Mouse (Mus musculus) embryonic facial prominence, embryonic 10.5 days (tissue): ENCODE results near the gene Tmem140. TPM values are rescaled to one million over a fixed set of nuclear protein-coding genes. Genes with fewer than 3 reads are reported as not detected.

Experiments used
- DNase-seq: peaks from one replicate; pipeline ENCODE4 v3.0.0-alpha.2; 2017; ENCODE audit warnings: low spot score
- H3K27ac ChIP-seq: fragments of 300-500 bp; sonication (generic); replicated peaks from 2 replicates; pipeline ENCODE4 v1.5.1; 2016; ENCODE audit warnings: mild to moderate bottlenecking
- H3K27me3 ChIP-seq: fragments of 300-500 bp; sonication (generic); replicated peaks from 2 replicates; pipeline ENCODE4 v1.6.1; 2016; ENCODE audit warnings: low read depth, mild to moderate bottlenecking; ENCODE audit not compliant: poor library complexity, severe bottlenecking
- H3K36me3 ChIP-seq: fragments of 300-500 bp; sonication (generic); replicated peaks from 2 replicates; pipeline ENCODE4 v1.6.1; 2016; ENCODE audit warnings: mild to moderate bottlenecking, moderate library complexity
- H3K4me1 ChIP-seq: fragments of 300-500 bp; sonication (generic); 2 replicates; pipeline ENCODE4 v1.6.1; 2016
- H3K4me3 ChIP-seq: fragments of 300-500 bp; sonication (generic); 2 replicates; pipeline ENCODE4 v1.5.1; 2016; ENCODE audit warnings: mild to moderate bottlenecking, moderate library complexity
- H3K9me3 ChIP-seq: fragments of 300-500 bp; sonication (generic); 2 replicates; pipeline ENCODE4 v1.6.1; 2016; ENCODE audit warnings: mild to moderate bottlenecking
- WGBS: fragments of 180-500 bp; shearing (Covaris S2); methylation state at CpG from one replicate; pipeline ENCODE4 v1.1.7; 2016; 5-methylcytosine and 5-hydroxymethylcytosine counted together
- polyA plus RNA-seq: library from polyadenylated mRNA; unstranded; fragments of >200 nt; fragmentation: Nextera tagmentation; extraction: Ambion mirVana; gene quantifications from 2 replicates; pipeline ENCODE4 v1.2.1, GENCODE M21; 2016

Tmem140 gene
- polyA plus RNA-seq, 1 experiment from 2014 or later, result 1.8 TPM

DNA sequence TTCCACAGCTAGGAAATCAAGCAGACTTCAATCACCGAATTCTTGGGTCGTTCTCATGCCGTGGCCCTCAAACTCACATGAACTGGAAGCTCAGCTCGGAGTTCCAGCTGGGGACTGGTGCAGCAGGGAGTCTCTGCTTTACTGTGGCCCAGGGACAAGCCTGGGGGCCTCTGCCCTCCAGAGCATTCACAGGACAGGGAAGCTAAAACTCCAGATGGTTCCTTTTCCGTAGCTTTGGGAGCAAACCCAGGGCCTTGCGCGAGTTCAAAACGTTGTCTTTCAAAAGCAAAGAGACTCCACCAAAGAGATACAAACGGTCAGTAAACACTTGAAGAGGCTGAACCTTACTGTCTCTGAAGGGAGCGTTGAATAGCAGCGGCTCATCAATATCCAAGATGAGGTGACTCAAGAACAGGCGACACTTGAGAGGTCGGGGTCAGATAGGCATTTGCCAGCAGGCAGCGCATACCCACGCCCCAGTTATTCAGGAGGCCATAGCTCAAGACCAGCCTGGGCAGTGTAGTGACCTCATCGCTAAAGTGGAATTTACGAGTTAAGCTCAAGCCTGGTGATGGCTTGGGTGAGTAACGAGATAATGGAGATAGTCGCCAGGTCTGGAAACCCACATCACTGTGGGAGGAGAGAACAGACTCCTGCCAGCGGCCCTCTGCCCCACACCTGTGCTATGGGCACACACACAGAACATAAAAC is 5.7 kb downstream of the Tmem140 start:
- Histone ChIP-seq H3K36me3 (peaks cover 12% of the 10 kb centered on the region), H3K27ac (no peak overlapping the region; the same call in 1 of the 2 replicates), H3K27me3 (no peaks in the 10 kb centered on the region), H3K4me3 (no peak overlapping the region), H3K9me3 (no peaks in the 10 kb centered on the region), H3K4me1 (peaks cover 36% of the 10 kb centered on the region)
- WGBS, result 86% methylated on average over 20 of the region's 20 CpGs
- DNase-seq, result no peak

DNA sequence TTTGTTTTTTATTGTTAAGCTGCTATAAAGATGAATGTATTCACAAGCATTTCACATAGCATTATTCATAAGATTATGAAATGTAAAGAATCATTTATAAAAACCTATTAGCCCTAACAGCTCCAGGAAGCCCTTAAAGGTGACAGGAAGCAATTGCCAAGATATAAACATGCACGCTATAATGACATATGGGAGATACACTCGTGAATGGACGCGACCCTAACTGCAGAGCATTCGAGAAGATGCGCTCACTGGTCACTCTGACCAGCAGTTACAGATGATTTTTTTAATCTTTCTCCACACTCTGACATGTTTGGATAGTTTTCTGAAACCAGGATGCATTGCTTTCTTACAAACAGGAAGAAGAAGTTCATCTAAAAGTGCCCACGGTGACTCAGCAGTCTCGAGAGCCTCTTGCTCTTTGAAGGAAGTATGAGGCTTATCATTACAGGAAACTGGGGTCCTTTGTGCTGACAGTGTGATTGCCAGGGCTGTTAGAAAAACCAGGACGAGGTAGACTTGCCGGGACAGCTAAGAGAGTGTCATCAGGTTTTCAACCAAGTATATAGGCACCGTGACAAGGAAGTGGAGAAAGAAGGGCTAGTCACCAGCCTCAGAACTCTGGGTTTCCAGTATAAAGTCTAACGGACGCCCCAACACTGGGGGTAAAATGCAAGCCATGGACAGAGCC is 6.4 kb downstream of the Tmem140 start:
- no peaks in the 10 kb centered on the region for H3K27me3 ChIP-seq
- peaks cover 18% of the 10 kb centered on the region for H3K36me3 ChIP-seq
- no peak overlapping the region for H3K4me3 ChIP-seq
- 78% methylated on average over 13 of the region's 13 CpGs for WGBS
- peak overlapping the region; percentile 65; the same call in 1 of the 2 replicates for H3K27ac ChIP-seq
- no peak for DNase-seq
- no peaks in the 10 kb centered on the region for H3K9me3 ChIP-seq
- H3K4me1 ChIP-seq, result peaks cover 37% of the 10 kb centered on the region

- Histone ChIP-seq H3K9me3 (no peaks in the 10 kb centered on the region), H3K27me3 (no peaks in the 10 kb centered on the region), H3K4me3 (no peak overlapping the region), H3K36me3 (peaks cover 26% of the 10 kb centered on the region), H3K4me1 (peaks cover 43% of the 10 kb centered on the region), H3K27ac (peak overlapping the region; percentile 65)
- 84% methylated on average over 5 of the region's 5 CpGs for WGBS
- DNase-seq, result no peak
These were observed 7.2 kb downstream of the Tmem140 start for GRCm38 (mm10) chr6:34870136-34870535.

GRCm38 (mm10) chr6:34870724-34871123 is 7.8 kb downstream of the Tmem140 start:
- no peaks in the 10 kb centered on the region for H3K27me3 ChIP-seq
- peaks cover 42% of the 10 kb centered on the region for H3K4me1 ChIP-seq
- WGBS, result 78% methylated on average over 5 of the region's 5 CpGs
- H3K36me3 ChIP-seq, result peaks cover 31% of the 10 kb centered on the region
- no peak overlapping the region for H3K27ac ChIP-seq
- no peak overlapping the region for H3K4me3 ChIP-seq
- H3K9me3 ChIP-seq, result no peaks in the 10 kb centered on the region
- DNase-seq, result no peak

- Histone ChIP-seq H3K27ac (no peak overlapping the region), H3K9me3 (no peaks in the 10 kb centered on the region), H3K4me1 (peaks cover 45% of the 10 kb centered on the region), H3K4me3 (no peak overlapping the region), H3K27me3 (no peaks in the 10 kb centered on the region), H3K36me3 (peaks cover 40% of the 10 kb centered on the region)
- DNase-seq, result no peak
- WGBS, result 93% methylated on average over 7 of the region's 7 CpGs
These were observed 9.0 kb downstream of the Tmem140 start for GRCm38 (mm10) chr6:34871929-34872328.

- no peak overlapping the region for H3K27ac ChIP-seq
- WGBS, result 83% methylated on average over 10 of the region's 10 CpGs
These were observed 9.9 kb downstream of the Tmem140 start for GRCm38 (mm10) chr6:34872871-34873270.

GRCm38 (mm10) chr6:34874101-34874921 is 11.4 kb downstream of the Tmem140 start:
- Histone ChIP-seq H3K9me3 (no peaks in the 10 kb centered on the region), H3K4me1 (peaks cover 54% of the 10 kb centered on the region), H3K27me3 (no peaks in the 10 kb centered on the region), H3K4me3 (no peak overlapping the region), H3K27ac (peak overlapping the region; percentile 57), H3K36me3 (peaks cover 43% of the 10 kb centered on the region)
- peak; percentile 13 for DNase-seq
- 55% methylated on average over 21 of the region's 21 CpGs for WGBS

More at GRCm38 (mm10) chr6:34872871-34873270, 9.9 kb downstream of the Tmem140 start:
- no peak for DNase-seq
- Histone ChIP-seq H3K4me1 (peaks cover 43% of the 10 kb centered on the region), H3K27me3 (no peaks in the 10 kb centered on the region), H3K36me3 (peaks cover 40% of the 10 kb centered on the region), H3K9me3 (no peaks in the 10 kb centered on the region), H3K4me3 (no peak overlapping the region)

GRCm38 (mm10) chr6:34875268-34875761 is 12.4 kb downstream of the Tmem140 start:
- peaks cover 52% of the 10 kb centered on the region for H3K36me3 ChIP-seq
- H3K4me1 ChIP-seq, result peaks cover 48% of the 10 kb centered on the region
- no peaks in the 10 kb centered on the region for H3K9me3 ChIP-seq
- WGBS, result 87% methylated on average over 15 of the region's 15 CpGs
- H3K27me3 ChIP-seq, result no peaks in the 10 kb centered on the region
- DNase-seq, result peak; percentile 7
- H3K27ac ChIP-seq, result peak overlapping the region; percentile 30; the same call in 1 of the 2 replicates
- H3K4me3 ChIP-seq, result no peak overlapping the region

GRCm38 (mm10) chr6:34875966-34876834 is 13.3 kb downstream of the Tmem140 start:
- DNase-seq, result peak; percentile 14
- Histone ChIP-seq H3K9me3 (no peaks in the 10 kb centered on the region), H3K4me3 (peak overlapping the region; percentile 82), H3K4me1 (peaks cover 43% of the 10 kb centered on the region), H3K27ac (peak overlapping the region; percentile 95), H3K27me3 (no peaks in the 10 kb centered on the region), H3K36me3 (peaks cover 61% of the 10 kb centered on the region)
- 54% methylated on average over 12 of the region's 12 CpGs for WGBS

GRCm38 (mm10) chr6:34876835-34877156 is 13.8 kb downstream of the Tmem140 start:
- Histone ChIP-seq H3K27ac (peak overlapping the region; percentile 95), H3K36me3 (peaks cover 67% of the 10 kb centered on the region), H3K27me3 (no peaks in the 10 kb centered on the region), H3K4me1 (peaks cover 43% of the 10 kb centered on the region), H3K4me3 (peak overlapping the region; percentile 82), H3K9me3 (no peaks in the 10 kb centered on the region)
- peak; percentile 10 for DNase-seq
- WGBS, result 48% methylated on average over 2 of the region's 2 CpGs

- peaks cover 43% of the 10 kb centered on the region for H3K4me1 ChIP-seq
- WGBS, result under 1% methylated on average over 56 of the region's 56 CpGs
- no peaks in the 10 kb centered on the region for H3K9me3 ChIP-seq
- DNase-seq, result peak; percentile 95
- no peaks in the 10 kb centered on the region for H3K27me3 ChIP-seq
- H3K4me3 ChIP-seq, result peak within 1 kb of the TSS; percentile 82
- H3K36me3 ChIP-seq, result peaks cover 73% of the 10 kb centered on the region
- peak within 1 kb of the TSS; percentile 95 for H3K27ac ChIP-seq
These were observed 14.8 kb downstream of the Tmem140 start, which contains the start of gene Cyren for GRCm38 (mm10) chr6:34877509-34878321. Cyren (minus strand) TSS chr6:34878060.
